Mouse (Mus musculus): ENCODE results near the gene Lrrc46. TPM values are rescaled to one million over a fixed set of nuclear protein-coding genes. Genes with fewer than 3 reads are reported as not detected.

Gene Lrrc46
- polyA plus RNA-seq, 1 experiment, result not detected

GRCm38 (mm10) chr11:97036141-97036540 lies 5.1 kb downstream of the Lrrc46 start:
- H3K36me3 ChIP-seq (ENCODE audit: control insufficient read depth, insufficient read depth, low read length), result no peaks in the 10 kb centered on the region
- WGBS, result 92% methylated on average over 5 of the region's 5 CpGs
- H3K27ac ChIP-seq (ENCODE audit: insufficient read depth, low read length), result no peak overlapping the region
- H3K4me3 ChIP-seq (ENCODE audit: extremely low read depth, insufficient read depth, insufficient read length), result no peak overlapping the region
- peaks cover 2% of the 10 kb centered on the region; the same call in 1 of the 2 replicates for H3K4me1 ChIP-seq (ENCODE audit: control insufficient read depth, insufficient read depth, insufficient read length)
- TF ChIP-seq POLR2A (IDR thresholded peaks at IDR 0.05; ENCODE audit: low read depth, low read length), result no peak
- no peak for TF ChIP-seq CTCF (IDR thresholded peaks at IDR 0.05; ENCODE audit: extremely low read depth, insufficient read depth, insufficient read length, insufficient replicate concordance)
- no peaks in the 10 kb centered on the region for H3K27me3 ChIP-seq (ENCODE audit: control insufficient read depth, insufficient read depth, low read length)
- DNase-seq (ENCODE audit: low read depth in 1 of 2, low spot score in 2 of 2), result no peak

GRCm38 (mm10) chr11:97033781-97034180 lies 7.4 kb downstream of the Lrrc46 start:
- Histone ChIP-seq H3K27me3 (ENCODE audit: control insufficient read depth, insufficient read depth, low read length) (no peaks in the 10 kb centered on the region), H3K36me3 (ENCODE audit: control insufficient read depth, insufficient read depth, low read length) (no peaks in the 10 kb centered on the region), H3K27ac (ENCODE audit: insufficient read depth, low read length) (no peak overlapping the region), H3K4me1 (ENCODE audit: control insufficient read depth, insufficient read depth, insufficient read length) (peaks cover 5% of the 10 kb centered on the region; the same call in 1 of the 2 replicates), H3K4me3 (ENCODE audit: extremely low read depth, insufficient read depth, insufficient read length) (no peak overlapping the region)
- no peak for DNase-seq (ENCODE audit: low read depth in 1 of 2, low spot score in 2 of 2)
- WGBS, result 88% methylated on average over 4 of the region's 4 CpGs
- TF ChIP-seq CTCF (IDR thresholded peaks at IDR 0.05; ENCODE audit: extremely low read depth, insufficient read depth, insufficient read length, insufficient replicate concordance) (no peak), POLR2A (IDR thresholded peaks at IDR 0.05; ENCODE audit: low read depth, low read length) (no peak)

GRCm38 (mm10) chr11:97032499-97032898 lies 8.7 kb downstream of the Lrrc46 start:
- H3K36me3 ChIP-seq (ENCODE audit: control insufficient read depth, insufficient read depth, low read length), result no peaks in the 10 kb centered on the region
- no peak overlapping the region for H3K4me3 ChIP-seq (ENCODE audit: extremely low read depth, insufficient read depth, insufficient read length)
- WGBS, result 93% methylated on average over 4 of the region's 4 CpGs
- H3K4me1 ChIP-seq (ENCODE audit: control insufficient read depth, insufficient read depth, insufficient read length), result peaks cover 5% of the 10 kb centered on the region; the same call in 1 of the 2 replicates
- DNase-seq (ENCODE audit: low read depth in 1 of 2, low spot score in 2 of 2), result no peak
- H3K27ac ChIP-seq (ENCODE audit: insufficient read depth, low read length), result no peak overlapping the region
- no peaks in the 10 kb centered on the region for H3K27me3 ChIP-seq (ENCODE audit: control insufficient read depth, insufficient read depth, low read length)
- TF ChIP-seq CTCF (IDR thresholded peaks at IDR 0.05; ENCODE audit: extremely low read depth, insufficient read depth, insufficient read length, insufficient replicate concordance) (no peak), POLR2A (IDR thresholded peaks at IDR 0.05; ENCODE audit: low read depth, low read length) (no peak)

- Histone ChIP-seq H3K36me3 (ENCODE audit: control insufficient read depth, insufficient read depth, low read length) (no peaks in the 10 kb centered on the region), H3K4me3 (ENCODE audit: extremely low read depth, insufficient read depth, insufficient read length) (no peak overlapping the region), H3K4me1 (ENCODE audit: control insufficient read depth, insufficient read depth, insufficient read length) (peaks cover 5% of the 10 kb centered on the region; the same call in 1 of the 2 replicates), H3K27ac (ENCODE audit: insufficient read depth, low read length) (no peak overlapping the region), H3K27me3 (ENCODE audit: control insufficient read depth, insufficient read depth, low read length) (no peaks in the 10 kb centered on the region)
- TF ChIP-seq CTCF (IDR thresholded peaks at IDR 0.05; ENCODE audit: extremely low read depth, insufficient read depth, insufficient read length, insufficient replicate concordance), result no peak
- TF ChIP-seq POLR2A (IDR thresholded peaks at IDR 0.05; ENCODE audit: low read depth, low read length), result no peak
- no peak for DNase-seq (ENCODE audit: low read depth in 1 of 2, low spot score in 2 of 2)
- 93% methylated on average over 12 of the region's 12 CpGs for WGBS
Observed at GRCm38 (mm10) chr11:97031977-97032376, 9.2 kb downstream of the Lrrc46 start.

- TF ChIP-seq POLR2A (IDR thresholded peaks at IDR 0.05; ENCODE audit: low read depth, low read length), result no peak
- TF ChIP-seq CTCF (IDR thresholded peaks at IDR 0.05; ENCODE audit: extremely low read depth, insufficient read depth, insufficient read length, insufficient replicate concordance), result no peak
- peak overlapping the region; percentile 84; the same call in 1 of the 2 replicates for H3K4me3 ChIP-seq (ENCODE audit: extremely low read depth, insufficient read depth, insufficient read length)
- H3K27me3 ChIP-seq (ENCODE audit: control insufficient read depth, insufficient read depth, low read length), result no peaks in the 10 kb centered on the region
- H3K4me1 ChIP-seq (ENCODE audit: control insufficient read depth, insufficient read depth, insufficient read length), result peaks cover 7% of the 10 kb centered on the region; the same call in 1 of the 2 replicates
- no peak overlapping the region for H3K27ac ChIP-seq (ENCODE audit: insufficient read depth, low read length)
- 20% methylated on average over 15 of the region's 15 CpGs for WGBS
- DNase-seq (ENCODE audit: low read depth in 1 of 2, low spot score in 2 of 2), result no peak
- no peaks in the 10 kb centered on the region for H3K36me3 ChIP-seq (ENCODE audit: control insufficient read depth, insufficient read depth, low read length)
Observed at GRCm38 (mm10) chr11:97030426-97030825, 10.8 kb downstream of the Lrrc46 start.

- 1% methylated on average over 25 of the region's 25 CpGs for WGBS
- Histone ChIP-seq H3K4me1 (ENCODE audit: control insufficient read depth, insufficient read depth, insufficient read length) (peaks cover 7% of the 10 kb centered on the region; the same call in 1 of the 2 replicates), H3K36me3 (ENCODE audit: control insufficient read depth, insufficient read depth, low read length) (no peaks in the 10 kb centered on the region), H3K27ac (ENCODE audit: insufficient read depth, low read length) (peak within 1 kb of the TSS; percentile 52; the same call in 1 of the 2 replicates), H3K27me3 (ENCODE audit: control insufficient read depth, insufficient read depth, low read length) (no peaks in the 10 kb centered on the region), H3K4me3 (ENCODE audit: extremely low read depth, insufficient read depth, insufficient read length) (peak within 1 kb of the TSS; percentile 84)
- TF ChIP-seq POLR2A (IDR thresholded peaks at IDR 0.05; ENCODE audit: low read depth, low read length) (no peak), CTCF (IDR thresholded peaks at IDR 0.05; ENCODE audit: extremely low read depth, insufficient read depth, insufficient read length, insufficient replicate concordance) (peak; percentile 85; the same call in 1 of the 2 replicates)
- peak; percentile 65 to 76 for DNase-seq (ENCODE audit: low read depth in 1 of 2, low spot score in 2 of 2)
Observed at GRCm38 (mm10) chr11:97029686-97030417, 11.4 kb downstream of the Lrrc46 start, which contains the start of gene Scrn2. TSS of gene Scrn2 (plus strand) at chr11:97029938.

Measured in spleen, adult 2 months (tissue).